Mouse (Mus musculus): ENCODE measurements around the gene Tnrc6a. TPM values are rescaled to one million over a fixed set of nuclear protein-coding genes. Genes with fewer than 3 reads are reported as not detected.

Tnrc6a gene
- polyA plus RNA-seq, 1 experiment from 2014 or later = 42.3 TPM

DNA sequence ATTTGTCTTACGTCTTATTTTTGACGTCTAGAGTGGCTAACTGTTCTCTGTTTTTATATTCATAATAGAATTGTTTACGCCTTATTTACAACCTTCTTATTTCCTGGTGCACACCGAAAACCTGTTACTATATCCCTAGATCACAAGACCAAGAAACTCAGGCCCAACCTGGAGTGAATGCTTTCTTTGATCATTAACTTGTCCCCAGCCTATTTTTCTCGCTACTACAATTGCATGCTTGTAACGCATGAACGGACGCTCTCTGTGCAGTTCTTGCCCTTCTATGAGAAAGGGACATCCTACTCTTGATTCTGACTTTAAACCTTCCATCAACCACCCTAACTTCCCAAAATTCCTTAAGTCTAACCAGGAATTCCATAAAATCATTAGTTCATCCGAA lies 100.4 kb downstream of the Tnrc6a start:
- Histone ChIP-seq H3K9me3 (replicated peaks; ENCODE audit: control insufficient read depth, low read length) (no peaks in the 10 kb centered on the region), H3K9ac (ENCODE audit: low read length) (no peak overlapping the region), H3K4me3 (replicated peaks; ENCODE audit: low read length) (no peak overlapping the region), H3K4me2 (ENCODE audit: low read depth, low read length) (no peak overlapping the region), H3K4me1 (ENCODE audit: control insufficient read depth, insufficient read depth, low read length) (no peaks in the 10 kb centered on the region), H3K27ac (ENCODE audit: low read length) (no peak overlapping the region), H3K27me3 (ENCODE audit: control insufficient read depth, insufficient read depth, low read length) (no peaks in the 10 kb centered on the region), H3K36me3 (ENCODE audit: control insufficient read depth, insufficient read depth, low read length) (no peaks in the 10 kb centered on the region)
- no peak for ATAC-seq (ENCODE audit: insufficient read depth, low FRiP score)
- 68% methylated on average over 9 of the region's 9 CpGs for WGBS

DNA sequence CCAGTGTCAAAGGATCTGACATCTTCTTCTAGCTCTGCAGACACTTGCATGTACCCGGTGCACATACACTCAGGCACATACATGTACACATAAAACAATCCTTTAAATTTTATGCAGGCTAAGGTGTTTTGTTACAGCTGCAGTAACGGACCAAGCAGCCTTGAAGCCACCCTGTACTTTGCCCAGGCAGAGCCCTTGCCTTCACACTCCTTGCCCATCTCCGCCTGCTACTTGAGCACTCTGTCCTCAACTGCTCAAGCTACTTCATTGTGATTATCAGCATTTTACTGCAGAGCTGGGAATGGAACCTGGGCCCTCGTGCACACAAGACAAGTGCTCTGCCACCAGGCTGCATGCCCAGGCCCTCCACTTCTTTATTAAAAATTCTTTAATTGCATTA lies 101.5 kb downstream of the Tnrc6a start:
- Histone ChIP-seq H3K4me3 (replicated peaks; ENCODE audit: low read length) (no peak overlapping the region), H3K9ac (ENCODE audit: low read length) (no peak overlapping the region), H3K9me3 (replicated peaks; ENCODE audit: control insufficient read depth, low read length) (no peaks in the 10 kb centered on the region), H3K4me1 (ENCODE audit: control insufficient read depth, insufficient read depth, low read length) (no peaks in the 10 kb centered on the region), H3K36me3 (ENCODE audit: control insufficient read depth, insufficient read depth, low read length) (no peaks in the 10 kb centered on the region), H3K4me2 (ENCODE audit: low read depth, low read length) (no peak overlapping the region), H3K27me3 (ENCODE audit: control insufficient read depth, insufficient read depth, low read length) (no peaks in the 10 kb centered on the region), H3K27ac (ENCODE audit: low read length) (no peak overlapping the region)
- no peak for ATAC-seq (ENCODE audit: insufficient read depth, low FRiP score)
- 84% methylated on average over 4 of the region's 4 CpGs for WGBS

DNA sequence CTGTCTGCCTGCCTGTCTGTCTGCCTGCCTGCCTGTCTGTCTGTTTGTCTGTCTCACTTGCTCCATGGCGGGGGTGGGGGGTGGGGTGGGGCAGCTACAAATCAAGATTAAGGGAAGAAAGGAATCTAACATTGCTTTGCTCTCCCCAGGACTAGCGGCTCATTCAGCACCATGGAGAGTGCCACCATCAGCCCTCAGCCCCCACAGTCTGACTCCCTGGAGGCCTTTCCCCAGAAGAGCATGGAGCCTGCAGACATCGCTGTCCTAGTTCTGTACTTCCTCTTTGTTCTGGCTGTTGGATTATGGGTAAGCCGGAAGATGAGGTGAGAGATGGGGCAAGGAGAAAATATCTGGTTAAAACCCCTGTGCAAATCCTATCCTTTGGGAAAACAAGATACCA lies 111.8 kb downstream of the Tnrc6a start:
- H3K27me3 ChIP-seq (ENCODE audit: control insufficient read depth, insufficient read depth, low read length) = no peaks in the 10 kb centered on the region
- H3K4me1 ChIP-seq (ENCODE audit: control insufficient read depth, insufficient read depth, low read length) = no peaks in the 10 kb centered on the region
- WGBS = 23% methylated on average over 4 of the region's 4 CpGs
- ATAC-seq (ENCODE audit: insufficient read depth, low FRiP score) = no peak
- H3K27ac ChIP-seq (ENCODE audit: low read length) = no peak overlapping the region
- H3K9ac ChIP-seq (ENCODE audit: low read length) = no peak overlapping the region
- H3K4me3 ChIP-seq (replicated peaks; ENCODE audit: low read length) = no peak overlapping the region
- no peaks in the 10 kb centered on the region for H3K36me3 ChIP-seq (ENCODE audit: control insufficient read depth, insufficient read depth, low read length)
- H3K9me3 ChIP-seq (replicated peaks; ENCODE audit: control insufficient read depth, low read length) = no peaks in the 10 kb centered on the region
- no peak overlapping the region for H3K4me2 ChIP-seq (ENCODE audit: low read depth, low read length)

DNA sequence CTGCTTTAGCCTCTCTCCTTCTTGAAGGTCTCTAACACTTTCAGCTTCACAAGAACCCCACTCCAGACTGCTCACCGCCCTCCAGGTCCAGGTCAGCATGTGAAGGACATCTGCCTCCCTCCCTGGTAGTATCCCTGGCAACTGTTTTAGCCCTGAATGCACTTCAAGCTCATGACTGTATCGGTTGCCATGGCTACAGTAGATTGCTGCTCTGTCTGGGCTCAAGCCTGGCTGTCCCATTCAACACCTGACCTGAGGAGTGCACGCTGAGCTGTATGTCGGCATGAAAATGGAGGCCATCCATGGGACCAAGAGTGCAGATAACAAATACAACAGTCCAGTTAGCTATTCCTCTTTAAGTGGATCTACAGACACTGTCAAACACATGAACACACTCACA lies 114.9 kb downstream of the Tnrc6a start:
- H3K9ac ChIP-seq (ENCODE audit: low read length) = no peak overlapping the region
- WGBS = 69% methylated on average over 4 of the region's 4 CpGs
- H3K4me3 ChIP-seq (replicated peaks; ENCODE audit: low read length) = no peak overlapping the region
- no peaks in the 10 kb centered on the region for H3K9me3 ChIP-seq (replicated peaks; ENCODE audit: control insufficient read depth, low read length)
- H3K36me3 ChIP-seq (ENCODE audit: control insufficient read depth, insufficient read depth, low read length) = no peaks in the 10 kb centered on the region
- H3K27ac ChIP-seq (ENCODE audit: low read length) = no peak overlapping the region
- H3K4me1 ChIP-seq (ENCODE audit: control insufficient read depth, insufficient read depth, low read length) = no peaks in the 10 kb centered on the region
- no peaks in the 10 kb centered on the region for H3K27me3 ChIP-seq (ENCODE audit: control insufficient read depth, insufficient read depth, low read length)
- no peak overlapping the region for H3K4me2 ChIP-seq (ENCODE audit: low read depth, low read length)
- ATAC-seq (ENCODE audit: insufficient read depth, low FRiP score) = no peak

DNA sequence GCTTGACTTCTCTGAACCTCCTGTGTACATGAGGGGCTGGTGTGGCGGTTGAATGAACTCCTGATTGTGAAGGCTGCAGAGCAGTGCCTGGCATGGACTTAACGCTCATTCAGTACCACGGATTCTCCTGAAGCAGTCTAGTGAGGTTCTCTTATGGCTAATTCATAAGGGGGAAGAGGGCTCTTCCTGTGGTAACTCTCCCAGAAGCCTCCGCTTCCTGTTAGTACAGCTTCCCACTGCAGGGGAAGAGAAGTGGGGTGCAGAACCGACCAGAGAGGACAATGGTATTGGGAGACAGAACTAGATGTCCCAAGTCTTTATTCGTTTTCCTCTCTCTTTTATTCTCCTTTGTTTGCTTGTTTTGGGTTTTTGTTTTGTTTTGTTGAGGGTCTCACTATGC lies 116.4 kb downstream of the Tnrc6a start:
- no peaks in the 10 kb centered on the region for H3K36me3 ChIP-seq (ENCODE audit: control insufficient read depth, insufficient read depth, low read length)
- H3K9ac ChIP-seq (ENCODE audit: low read length) = no peak overlapping the region
- H3K4me1 ChIP-seq (ENCODE audit: control insufficient read depth, insufficient read depth, low read length) = no peaks in the 10 kb centered on the region
- no peak for ATAC-seq (ENCODE audit: insufficient read depth, low FRiP score)
- no peak overlapping the region for H3K4me2 ChIP-seq (ENCODE audit: low read depth, low read length)
- H3K9me3 ChIP-seq (replicated peaks; ENCODE audit: control insufficient read depth, low read length) = no peaks in the 10 kb centered on the region
- H3K27ac ChIP-seq (ENCODE audit: low read length) = no peak overlapping the region
- no peaks in the 10 kb centered on the region for H3K27me3 ChIP-seq (ENCODE audit: control insufficient read depth, insufficient read depth, low read length)
- WGBS = 61% methylated on average over 6 of the region's 6 CpGs
- H3K4me3 ChIP-seq (replicated peaks; ENCODE audit: low read length) = no peak overlapping the region

DNA sequence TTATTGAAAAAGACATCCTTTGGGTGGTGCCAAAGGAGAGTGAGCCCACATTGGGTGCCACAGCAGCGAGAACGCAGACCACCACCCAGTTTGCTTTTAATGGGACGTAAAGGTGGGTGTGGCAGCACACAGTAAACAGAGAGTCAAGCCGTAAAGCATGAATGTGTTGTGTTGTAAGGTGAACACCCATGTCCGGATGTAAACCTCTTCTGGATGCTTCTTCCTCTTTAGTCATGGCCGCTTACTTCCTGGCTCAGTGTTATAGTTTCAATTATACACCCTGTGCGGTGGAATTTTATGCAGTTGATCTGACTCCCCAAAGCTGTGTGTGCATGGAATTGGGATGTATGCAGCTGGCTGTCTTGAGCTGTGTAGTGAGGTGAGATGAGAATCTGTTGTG lies 118.6 kb downstream of the Tnrc6a start:
- Histone ChIP-seq H3K4me1 (ENCODE audit: control insufficient read depth, insufficient read depth, low read length) (no peaks in the 10 kb centered on the region), H3K4me3 (replicated peaks; ENCODE audit: low read length) (no peak overlapping the region), H3K9me3 (replicated peaks; ENCODE audit: control insufficient read depth, low read length) (no peaks in the 10 kb centered on the region), H3K36me3 (ENCODE audit: control insufficient read depth, insufficient read depth, low read length) (no peaks in the 10 kb centered on the region), H3K9ac (ENCODE audit: low read length) (no peak overlapping the region), H3K27ac (ENCODE audit: low read length) (no peak overlapping the region), H3K4me2 (ENCODE audit: low read depth, low read length) (no peak overlapping the region), H3K27me3 (ENCODE audit: control insufficient read depth, insufficient read depth, low read length) (no peaks in the 10 kb centered on the region)
- no peak for ATAC-seq (ENCODE audit: insufficient read depth, low FRiP score)
- WGBS = 77% methylated on average over 7 of the region's 7 CpGs

DNA sequence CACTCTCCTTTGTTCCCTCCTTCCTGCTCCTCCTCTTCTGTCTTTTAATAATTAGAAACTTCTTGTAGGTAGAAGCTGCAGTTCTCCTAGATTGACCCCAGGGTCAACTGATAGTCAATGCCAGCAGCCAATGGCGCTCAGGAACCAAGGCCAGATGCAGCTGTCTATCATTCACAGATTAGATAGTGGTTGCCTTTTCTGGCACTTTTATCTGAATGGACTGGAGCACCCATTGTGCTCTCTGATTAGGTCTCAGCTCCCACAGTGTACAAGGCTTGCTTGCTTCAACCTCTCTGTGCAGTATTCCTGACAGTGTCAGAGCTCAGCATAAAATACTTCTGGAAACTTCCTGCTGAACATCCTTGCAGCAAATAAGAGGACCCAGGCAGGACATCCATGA lies 121.1 kb downstream of the Tnrc6a start:
- H3K4me2 ChIP-seq (ENCODE audit: low read depth, low read length) = no peak overlapping the region
- H3K36me3 ChIP-seq (ENCODE audit: control insufficient read depth, insufficient read depth, low read length) = no peaks in the 10 kb centered on the region
- ATAC-seq (ENCODE audit: insufficient read depth, low FRiP score) = 0 out of 2 replicates have a peak, but pooled peaks have one; percentile 40
- WGBS = 71% methylated on average over 1 of the region's 1 CpGs
- no peak overlapping the region for H3K9ac ChIP-seq (ENCODE audit: low read length)
- no peaks in the 10 kb centered on the region for H3K27me3 ChIP-seq (ENCODE audit: control insufficient read depth, insufficient read depth, low read length)
- no peak overlapping the region for H3K4me3 ChIP-seq (replicated peaks; ENCODE audit: low read length)
- no peak overlapping the region for H3K27ac ChIP-seq (ENCODE audit: low read length)
- no peaks in the 10 kb centered on the region for H3K9me3 ChIP-seq (replicated peaks; ENCODE audit: control insufficient read depth, low read length)
- H3K4me1 ChIP-seq (ENCODE audit: control insufficient read depth, insufficient read depth, low read length) = no peaks in the 10 kb centered on the region

Other genes with a start within 250 kb of the Tnrc6a start
- gene Rbbp6, start 158.2 kb upstream of the Tnrc6a start, polyA plus RNA-seq (2015; fragmentation: Nextera tagmentation; extraction: Ambion mirVana) = 21.9 and 23.7 TPM in 2 replicates
- 1.5 and 3.1 TPM in 2 replicates for gene Slc5a11, start 90.9 kb downstream of the Tnrc6a start, polyA plus RNA-seq (2015; fragmentation: Nextera tagmentation; extraction: Ambion mirVana)
- gene Lcmt1, start 245.9 kb downstream of the Tnrc6a start, polyA plus RNA-seq (2015; fragmentation: Nextera tagmentation; extraction: Ambion mirVana) = 40.3 and 44.1 TPM in 2 replicates
- gene Arhgap17, start 246.0 kb downstream of the Tnrc6a start, polyA plus RNA-seq (2015; fragmentation: Nextera tagmentation; extraction: Ambion mirVana) = 17.7 and 19.9 TPM in 2 replicates

Measured in stomach, embryonic 16.5 days (tissue).